Mouse (Mus musculus): ENCODE measurements around the gene Csrp3. TPM values are rescaled to one million over a fixed set of nuclear protein-coding genes. Genes with fewer than 3 reads are reported as not detected.

Gene Csrp3
- polyA plus RNA-seq, 1 experiment from 2014 or later, result not detected

Other genes with a start within 250 kb of the Csrp3 start
- not detected in 2 replicates for gene Mrgprb3, start 204.2 kb downstream of the Csrp3 start, polyA plus RNA-seq (2014; fragmentation: Nextera tagmentation; extraction: Ambion mirVana)
- 54.9 and 61.5 TPM in 2 replicates for gene Zdhhc13, start 59.0 kb downstream of the Csrp3 start, polyA plus RNA-seq (2014; fragmentation: Nextera tagmentation; extraction: Ambion mirVana)
- 4.1 and 4.6 TPM in 2 replicates for gene E2f8, start 33.6 kb upstream of the Csrp3 start, polyA plus RNA-seq (2014; fragmentation: Nextera tagmentation; extraction: Ambion mirVana)
- 6.3 and 15.5 TPM in 2 replicates for gene Nav2, start 60.7 kb upstream of the Csrp3 start, polyA plus RNA-seq (2014; fragmentation: Nextera tagmentation; extraction: Ambion mirVana)

All from forebrain, embryonic 14.5 days (tissue).